Mouse (Mus musculus) ES-Bruce4 (cell line): ENCODE data around the gene Fcrl5.

Source experiments
- CTCF ChIP-seq: IDR thresholded peaks from one replicate; pipeline ENCODE4 v1.8.1; 2011; ENCODE audit warnings: low read depth, low read length
- EP300 ChIP-seq: IDR thresholded peaks from 2 replicates; pipeline ENCODE4 v1.6.1; 2011; ENCODE audit warnings: low read depth, low read length; ENCODE audit not compliant: insufficient read depth
- POLR2A ChIP-seq: IDR thresholded peaks from one replicate; pipeline ENCODE4 v1.8.1; 2011; ENCODE audit warnings: low read length; ENCODE audit not compliant: insufficient read depth

- TF ChIP-seq EP300 (no peak), POLR2A (no peak), CTCF (no peak)
Observed at GRCm38 (mm10) chr3:87506456-87507416, 71.2 kb downstream of the Fcrl5 start.
